Mouse (Mus musculus) CH12F3 (cell line): ENCODE data around the gene Vmn2r36.
"Not testable (repeated sequence)": the region's sequence is repeated elsewhere in the genome, so short reads cannot be mapped to it uniquely, and the experiment has no call there.

Experiments used
- in situ Hi-C: fragments of 300-500 bp; cut with MboI; formaldehyde crosslinking; loops from 2 replicates; pipeline ENCODE4 v1.14.3; 2020; ENCODE audit warnings: low sequenced_read_pairs

Gene Vmn2r36

DNA sequence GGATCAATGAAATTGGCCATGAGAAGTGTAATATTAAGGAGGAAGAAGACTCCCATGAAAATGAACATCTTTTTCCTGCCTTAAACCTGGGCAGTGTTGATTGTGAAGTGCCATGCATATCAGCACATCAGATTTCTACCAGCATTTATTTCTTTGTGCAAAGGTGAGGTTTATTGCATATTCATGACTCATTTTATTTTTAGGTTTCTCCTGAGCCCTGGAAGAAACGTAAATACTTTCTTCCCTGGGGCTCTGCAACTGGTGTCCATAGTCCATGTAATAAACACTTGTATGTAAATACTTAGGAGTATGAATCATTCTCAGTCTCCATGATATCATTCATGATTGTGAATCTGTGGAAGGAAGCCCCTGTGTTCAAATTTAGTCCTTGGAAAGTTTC, at the start of gene Vmn2r36:
Gene Vmn2r36, minus strand, starts transcription at position 101 of the 400 bp plus-strand sequence.
- in situ Hi-C loops: not testable (repeated sequence)
